Mouse (Mus musculus): ENCODE results near the gene Tor1aip1.

GRCm38 (mm10) chr1:156033921-156034320 lies 2.4 kb downstream of the Tor1aip1 start:
- TF ChIP-seq TAL1 (IDR thresholded peaks at IDR 0.05; ENCODE audit: low read length) (no peak), GATA1 (IDR thresholded peaks at IDR 0.05; ENCODE audit: low read length) (no peak)

Data from erythroblast, embryonic 14.5 days (primary cell).